Mouse (Mus musculus): ENCODE data around the gene Slc36a4. TPM values are rescaled to one million over a fixed set of nuclear protein-coding genes. Genes with fewer than 3 reads are reported as not detected.
A peak's percentile ranks its signal among the peaks of the same experiment; 100 is the strongest.

Slc36a4 gene
- total RNA-seq (2015) (9.3 and 11.2 TPM in 2 replicates), total RNA-seq (2017) (11.5 and 12.3 TPM in 2 replicates)

- ATAC-seq (ENCODE audit: poor library complexity, severe bottlenecking) = peak; percentile 67
Observed at GRCm38 (mm10) chr9:15709599-15710381, at the start of gene Slc36a4. TSS of gene Slc36a4 (plus strand) at chr9:15709738.

- ATAC-seq (ENCODE audit: poor library complexity, severe bottlenecking) = no peak
Observed at GRCm38 (mm10) chr9:15664606-15665005, 44.9 kb upstream of the Slc36a4 start.

GRCm38 (mm10) chr9:15669452-15669851 lies 40.1 kb upstream of the Slc36a4 start:
- ATAC-seq (ENCODE audit: poor library complexity, severe bottlenecking) = no peak

GRCm38 (mm10) chr9:15670002-15670527 lies 39.5 kb upstream of the Slc36a4 start:
- ATAC-seq (ENCODE audit: poor library complexity, severe bottlenecking) = no peak

- ATAC-seq (ENCODE audit: poor library complexity, severe bottlenecking) = no peak
Observed at GRCm38 (mm10) chr9:15672251-15672650, 37.3 kb upstream of the Slc36a4 start.

GRCm38 (mm10) chr9:15681855-15682466 lies 27.6 kb upstream of the Slc36a4 start:
- no peak for ATAC-seq (ENCODE audit: poor library complexity, severe bottlenecking)

GRCm38 (mm10) chr9:15685215-15685614 lies 24.3 kb upstream of the Slc36a4 start:
- peak; percentile 82 for ATAC-seq (ENCODE audit: poor library complexity, severe bottlenecking)

GRCm38 (mm10) chr9:15687358-15687757 lies 22.2 kb upstream of the Slc36a4 start:
- ATAC-seq (ENCODE audit: poor library complexity, severe bottlenecking) = no peak

- ATAC-seq (ENCODE audit: poor library complexity, severe bottlenecking) = peak; percentile 27; the same call in 1 of the 2 replicates
Observed at GRCm38 (mm10) chr9:15693847-15694246, 15.7 kb upstream of the Slc36a4 start.

- no peak for ATAC-seq (ENCODE audit: poor library complexity, severe bottlenecking)
Observed at GRCm38 (mm10) chr9:15694989-15695388, 14.5 kb upstream of the Slc36a4 start.

- no peak for ATAC-seq (ENCODE audit: poor library complexity, severe bottlenecking)
Observed at GRCm38 (mm10) chr9:15705706-15706105, 3.8 kb upstream of the Slc36a4 start.

GRCm38 (mm10) chr9:15708979-15709598 lies 449 bp upstream of the Slc36a4 start:
- ATAC-seq (ENCODE audit: poor library complexity, severe bottlenecking) = peak; percentile 79

GRCm38 (mm10) chr9:15710821-15711565 lies 1.5 kb downstream of the Slc36a4 start:
- no peak for ATAC-seq (ENCODE audit: poor library complexity, severe bottlenecking)

GRCm38 (mm10) chr9:15711676-15712075 lies 2.1 kb downstream of the Slc36a4 start:
- ATAC-seq (ENCODE audit: poor library complexity, severe bottlenecking) = no peak

- ATAC-seq (ENCODE audit: poor library complexity, severe bottlenecking) = no peak
Observed at GRCm38 (mm10) chr9:15714792-15715191, 5.3 kb downstream of the Slc36a4 start.

- no peak for ATAC-seq (ENCODE audit: poor library complexity, severe bottlenecking)
Observed at GRCm38 (mm10) chr9:15715193-15715989, 5.9 kb downstream of the Slc36a4 start.

GRCm38 (mm10) chr9:15717363-15717762 lies 7.8 kb downstream of the Slc36a4 start:
- ATAC-seq (ENCODE audit: poor library complexity, severe bottlenecking) = peak; percentile 59

- no peak for ATAC-seq (ENCODE audit: poor library complexity, severe bottlenecking)
Observed at GRCm38 (mm10) chr9:15718295-15718694, 8.8 kb downstream of the Slc36a4 start.

- ATAC-seq (ENCODE audit: poor library complexity, severe bottlenecking) = no peak
Observed at GRCm38 (mm10) chr9:15719594-15719993, 10.1 kb downstream of the Slc36a4 start.

- ATAC-seq (ENCODE audit: poor library complexity, severe bottlenecking) = no peak
Observed at GRCm38 (mm10) chr9:15720556-15720955, 11.0 kb downstream of the Slc36a4 start.
